Mouse (Mus musculus): ENCODE measurements at regions not wholly inside any gene's neighbourhood (a gene's known extent, or its start where the extent isn't known, plus 50 kb on each side); places are given as distances from the start of the nearest gene placed in this dataset.
A peak's percentile ranks its signal among the peaks of the same experiment; 100 is the strongest.

GRCm38 (mm10) chr3:39248712-39249111 is 362.0 kb downstream of the Fat4 start:
- no peak for ATAC-seq (ENCODE audit: low FRiP score)
- Histone ChIP-seq H3K4me3 (replicated peaks) (no peak overlapping the region), H3K9me3 (replicated peaks) (no peaks in the 10 kb centered on the region), H3K27ac (replicated peaks) (no peak overlapping the region), H3K9ac (replicated peaks) (no peak overlapping the region), H3K36me3 (no peaks in the 10 kb centered on the region), H3K4me2 (no peak overlapping the region), H3K4me1 (peaks cover 2% of the 10 kb centered on the region; the same call in 1 of the 2 replicates), H3K27me3 (replicated peaks) (no peaks in the 10 kb centered on the region)
- WGBS: 89% methylated on average over 4 of the region's 4 CpGs

- H3K36me3 ChIP-seq: no peaks in the 10 kb centered on the region
- no peak overlapping the region for H3K9ac ChIP-seq (replicated peaks)
- no peak overlapping the region for H3K4me3 ChIP-seq (replicated peaks)
- no peaks in the 10 kb centered on the region for H3K27me3 ChIP-seq (replicated peaks)
- peaks cover 2% of the 10 kb centered on the region; the same call in 1 of the 2 replicates for H3K4me1 ChIP-seq
- H3K4me2 ChIP-seq: no peak overlapping the region
- H3K9me3 ChIP-seq (replicated peaks): no peaks in the 10 kb centered on the region
- H3K27ac ChIP-seq (replicated peaks): no peak overlapping the region
- peak; percentile 65; the same call in 1 of the 2 replicates for ATAC-seq (ENCODE audit: low FRiP score)
- 67% methylated on average over 4 of the region's 4 CpGs for WGBS
Observed at GRCm38 (mm10) chr3:39249224-39249892, 362.6 kb downstream of the Fat4 start.

- H3K36me3 ChIP-seq: no peaks in the 10 kb centered on the region
- H3K4me2 ChIP-seq: no peak overlapping the region
- H3K9ac ChIP-seq (replicated peaks): no peak overlapping the region
- peaks cover 2% of the 10 kb centered on the region; the same call in 1 of the 2 replicates for H3K4me1 ChIP-seq
- ATAC-seq (ENCODE audit: low FRiP score): no peak
- 76% methylated on average over 1 of the region's 1 CpGs for WGBS
- no peaks in the 10 kb centered on the region for H3K9me3 ChIP-seq (replicated peaks)
- no peaks in the 10 kb centered on the region for H3K27me3 ChIP-seq (replicated peaks)
- H3K4me3 ChIP-seq (replicated peaks): no peak overlapping the region
- no peak overlapping the region for H3K27ac ChIP-seq (replicated peaks)
Observed at GRCm38 (mm10) chr3:39253076-39253475, 366.3 kb downstream of the Fat4 start.

- Histone ChIP-seq H3K9ac (replicated peaks) (no peak overlapping the region), H3K4me2 (no peak overlapping the region), H3K4me3 (replicated peaks) (no peak overlapping the region), H3K9me3 (replicated peaks) (no peaks in the 10 kb centered on the region), H3K27ac (replicated peaks) (no peak overlapping the region), H3K36me3 (no peaks in the 10 kb centered on the region), H3K4me1 (no peaks in the 10 kb centered on the region), H3K27me3 (replicated peaks) (no peaks in the 10 kb centered on the region)
- ATAC-seq (ENCODE audit: low FRiP score): no peak
- WGBS: 86% methylated on average over 2 of the region's 2 CpGs
Observed at GRCm38 (mm10) chr3:39264671-39265430, 378.1 kb downstream of the Fat4 start.

- 88% methylated on average over 1 of the region's 1 CpGs for WGBS
- H3K4me2 ChIP-seq: no peak overlapping the region
Observed at GRCm38 (mm10) chr3:39265606-39266005, 378.9 kb downstream of the Fat4 start.

GRCm38 (mm10) chr3:39269388-39269787 is 382.6 kb downstream of the Fat4 start:
- 88% methylated on average over 3 of the region's 3 CpGs for WGBS

More at GRCm38 (mm10) chr3:39265606-39266005, 378.9 kb downstream of the Fat4 start:
- H3K36me3 ChIP-seq: no peaks in the 10 kb centered on the region
- H3K27ac ChIP-seq (replicated peaks): no peak overlapping the region
- H3K9ac ChIP-seq (replicated peaks): no peak overlapping the region
- H3K27me3 ChIP-seq (replicated peaks): no peaks in the 10 kb centered on the region
- no peaks in the 10 kb centered on the region for H3K9me3 ChIP-seq (replicated peaks)
- ATAC-seq (ENCODE audit: low FRiP score): no peak
- H3K4me1 ChIP-seq: no peaks in the 10 kb centered on the region
- no peak overlapping the region for H3K4me3 ChIP-seq (replicated peaks)

GRCm38 (mm10) chr3:39272616-39273015 is 385.9 kb downstream of the Fat4 start:
- H3K9me3 ChIP-seq (replicated peaks): no peaks in the 10 kb centered on the region
- no peaks in the 10 kb centered on the region for H3K36me3 ChIP-seq
- no peak for ATAC-seq (ENCODE audit: low FRiP score)
- H3K27me3 ChIP-seq (replicated peaks): no peaks in the 10 kb centered on the region
- H3K4me3 ChIP-seq (replicated peaks): no peak overlapping the region
- H3K27ac ChIP-seq (replicated peaks): no peak overlapping the region
- WGBS: 93% methylated on average over 1 of the region's 1 CpGs
- H3K9ac ChIP-seq (replicated peaks): no peak overlapping the region
- H3K4me1 ChIP-seq: peaks cover 7% of the 10 kb centered on the region
- no peak overlapping the region for H3K4me2 ChIP-seq

More at GRCm38 (mm10) chr3:39269388-39269787, 382.6 kb downstream of the Fat4 start:
- H3K4me3 ChIP-seq (replicated peaks): no peak overlapping the region
- H3K27me3 ChIP-seq (replicated peaks): no peaks in the 10 kb centered on the region
- H3K27ac ChIP-seq (replicated peaks): no peak overlapping the region
- ATAC-seq (ENCODE audit: low FRiP score): no peak
- no peaks in the 10 kb centered on the region for H3K9me3 ChIP-seq (replicated peaks)
- 0 out of 2 replicates have a peak, but pooled peaks cover 3% of the 10 kb centered on the region for H3K4me1 ChIP-seq
- H3K4me2 ChIP-seq: no peak overlapping the region
- no peak overlapping the region for H3K9ac ChIP-seq (replicated peaks)
- H3K36me3 ChIP-seq: no peaks in the 10 kb centered on the region

GRCm38 (mm10) chr3:39276897-39277296 is 390.2 kb downstream of the Fat4 start:
- H3K4me3 ChIP-seq (replicated peaks): no peak overlapping the region
- peaks cover 7% of the 10 kb centered on the region for H3K4me1 ChIP-seq
- no peaks in the 10 kb centered on the region for H3K36me3 ChIP-seq
- no peaks in the 10 kb centered on the region for H3K9me3 ChIP-seq (replicated peaks)
- H3K27ac ChIP-seq (replicated peaks): no peak overlapping the region
- peak; percentile 40; the same call in 1 of the 2 replicates for ATAC-seq (ENCODE audit: low FRiP score)
- no peak overlapping the region for H3K9ac ChIP-seq (replicated peaks)
- no peaks in the 10 kb centered on the region for H3K27me3 ChIP-seq (replicated peaks)
- 66% methylated on average over 4 of the region's 4 CpGs for WGBS
- no peak overlapping the region for H3K4me2 ChIP-seq

GRCm38 (mm10) chr3:39277310-39277709 is 390.6 kb downstream of the Fat4 start:
- Histone ChIP-seq H3K36me3 (no peaks in the 10 kb centered on the region), H3K9ac (replicated peaks) (no peak overlapping the region), H3K27me3 (replicated peaks) (no peaks in the 10 kb centered on the region), H3K27ac (replicated peaks) (no peak overlapping the region), H3K4me1 (peaks cover 7% of the 10 kb centered on the region), H3K4me3 (replicated peaks) (no peak overlapping the region), H3K9me3 (replicated peaks) (no peaks in the 10 kb centered on the region), H3K4me2 (no peak overlapping the region)
- 68% methylated on average over 6 of the region's 6 CpGs for WGBS
- no peak for ATAC-seq (ENCODE audit: low FRiP score)

- Histone ChIP-seq H3K27ac (replicated peaks) (no peak overlapping the region), H3K36me3 (no peaks in the 10 kb centered on the region), H3K4me3 (replicated peaks) (no peak overlapping the region), H3K9me3 (replicated peaks) (no peaks in the 10 kb centered on the region), H3K9ac (replicated peaks) (no peak overlapping the region), H3K27me3 (replicated peaks) (no peaks in the 10 kb centered on the region), H3K4me1 (no peaks in the 10 kb centered on the region), H3K4me2 (no peak overlapping the region)
- ATAC-seq (ENCODE audit: low FRiP score): no peak
- WGBS: 93% methylated on average over 3 of the region's 3 CpGs
Observed at GRCm38 (mm10) chr3:39295255-39295654, 408.5 kb downstream of the Fat4 start.

GRCm38 (mm10) chr3:39296257-39296656 is 409.5 kb downstream of the Fat4 start:
- H3K4me1 ChIP-seq: no peaks in the 10 kb centered on the region
- H3K4me3 ChIP-seq (replicated peaks): no peak overlapping the region
- H3K4me2 ChIP-seq: no peak overlapping the region
- no peak overlapping the region for H3K9ac ChIP-seq (replicated peaks)
- 71% methylated on average over 4 of the region's 4 CpGs for WGBS
- no peaks in the 10 kb centered on the region for H3K36me3 ChIP-seq
- H3K27me3 ChIP-seq (replicated peaks): no peaks in the 10 kb centered on the region
- no peaks in the 10 kb centered on the region for H3K9me3 ChIP-seq (replicated peaks)
- no peak overlapping the region for H3K27ac ChIP-seq (replicated peaks)
- ATAC-seq (ENCODE audit: low FRiP score): no peak

- H3K9ac ChIP-seq (replicated peaks): no peak overlapping the region
- H3K27ac ChIP-seq (replicated peaks): no peak overlapping the region
- no peak overlapping the region for H3K4me2 ChIP-seq
- H3K4me3 ChIP-seq (replicated peaks): no peak overlapping the region
- no peaks in the 10 kb centered on the region for H3K4me1 ChIP-seq
- H3K36me3 ChIP-seq: no peaks in the 10 kb centered on the region
- ATAC-seq (ENCODE audit: low FRiP score): no peak
- no peaks in the 10 kb centered on the region for H3K27me3 ChIP-seq (replicated peaks)
- H3K9me3 ChIP-seq (replicated peaks): no peaks in the 10 kb centered on the region
- 55% methylated on average over 1 of the region's 1 CpGs for WGBS
Observed at GRCm38 (mm10) chr3:39309487-39309886, 422.7 kb downstream of the Fat4 start.
